8 mouse cellular contexts compared by ENCODE assay signal in the genomic region with DNA sequence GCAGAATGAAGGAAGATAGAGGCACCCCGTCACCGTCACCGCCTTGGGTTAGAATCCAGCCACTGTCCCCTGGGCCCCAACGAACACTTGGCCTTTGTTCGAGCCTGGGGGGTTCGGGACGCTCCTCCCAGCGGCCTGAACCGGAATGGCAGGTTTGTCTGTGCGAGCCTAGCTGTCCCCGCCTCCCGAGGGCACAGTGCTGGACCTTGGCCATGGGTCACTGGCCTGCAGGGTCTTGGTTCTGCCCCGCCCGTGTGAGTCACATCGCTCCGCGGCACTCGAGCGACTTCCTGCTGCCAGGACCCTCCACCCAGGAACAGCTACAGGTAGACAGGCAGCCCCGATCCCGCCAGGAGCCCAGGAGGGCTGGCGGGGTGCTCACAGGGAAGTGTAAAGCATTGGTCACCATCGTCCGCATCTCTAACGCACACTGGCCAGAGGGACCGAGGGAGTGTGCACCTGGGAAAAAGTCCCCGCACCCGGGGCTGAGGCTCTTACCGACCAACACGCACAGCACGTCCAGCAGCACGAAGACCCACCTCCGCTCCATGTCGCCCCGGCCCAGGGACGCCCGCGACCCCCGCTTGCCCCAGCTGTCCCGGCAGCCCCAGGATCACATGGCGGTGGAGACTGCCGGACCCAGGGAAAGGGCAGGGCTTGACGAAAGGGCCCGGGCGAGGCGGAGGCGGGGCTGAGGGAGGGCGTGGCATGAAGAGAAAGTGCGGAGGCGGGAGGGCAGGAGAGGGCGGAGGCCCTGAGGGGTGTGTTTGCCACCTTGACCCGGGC. TPM values are rescaled to one million over a fixed set of nuclear protein-coding genes. Genes with fewer than 3 reads are reported as not detected.
DNase-seq lines count a peak whose midpoint lies in the region; ATAC-seq and TF ChIP-seq lines count a peak whose summit lies in the region.

Plpp2 (minus strand) TSS at position 671 of the 786 bp plus-strand sequence.

- WGBS in embryonic facial prominence, embryonic 15.5 days, result under 1% methylated on average over 52 of the region's 52 CpGs
- WGBS in heart, embryonic 12.5 days, result under 1% methylated on average over 48 of the region's 52 CpGs
- under 1% methylated on average over 52 of the region's 52 CpGs for WGBS in kidney, embryonic 15.5 days
- WGBS in liver, embryonic 13.5 days (ENCODE audit: insufficient replicate concordance), result under 1% methylated on average over 52 of the region's 52 CpGs
- WGBS in stomach, embryonic 14.5 days, result under 1% methylated on average over 52 of the region's 52 CpGs

- peaks cover 43% of the 10 kb centered on the region for H3K79me3 ChIP-seq in C2C12 (ENCODE audit: low read depth)

- H3K4me3 ChIP-seq in C2C12 (ENCODE audit: insufficient read depth, poor library complexity, severe bottlenecking) (peak within 1 kb of the TSS; percentile 65), myocyte (peak within 1 kb of the TSS; percentile 57)
- H3K4me3 ChIP-seq in bone marrow macrophage, adult 2 months (ENCODE audit: insufficient read depth, low read length), result peak within 1 kb of the TSS; percentile 90
- peak within 1 kb of the TSS; percentile 65 for H3K4me3 ChIP-seq in embryonic facial prominence, embryonic 15.5 days (replicated peaks)
- peak within 1 kb of the TSS; percentile 66 for H3K4me3 ChIP-seq in heart, embryonic 12.5 days
- peak within 1 kb of the TSS; percentile 70 for H3K4me3 ChIP-seq in kidney, embryonic 15.5 days (replicated peaks)
- H3K4me3 ChIP-seq in liver, embryonic 13.5 days (replicated peaks), result peak within 1 kb of the TSS; percentile 66
- H3K4me3 ChIP-seq in stomach, embryonic 14.5 days (ENCODE audit: low read depth, low read length), result peak within 1 kb of the TSS; percentile 70

- H3K9me3 ChIP-seq in embryonic facial prominence, embryonic 15.5 days (replicated peaks), result no peaks in the 10 kb centered on the region
- no peaks in the 10 kb centered on the region for H3K9me3 ChIP-seq in heart, embryonic 12.5 days (replicated peaks)
- no peaks in the 10 kb centered on the region for H3K9me3 ChIP-seq in kidney, embryonic 15.5 days (replicated peaks)
- no peaks in the 10 kb centered on the region for H3K9me3 ChIP-seq in liver, embryonic 13.5 days (replicated peaks)
- H3K9me3 ChIP-seq in stomach, embryonic 14.5 days (ENCODE audit: control insufficient read depth, low read depth, low read length), result no peaks in the 10 kb centered on the region

- peaks cover 48% of the 10 kb centered on the region for H3K79me2 ChIP-seq in C2C12 (ENCODE audit: control insufficient read depth, insufficient read depth)
- H3K79me2 ChIP-seq in myocyte (ENCODE audit: control insufficient read depth, insufficient read depth), result peaks cover 14% of the 10 kb centered on the region

- peak within 1 kb of the TSS; percentile 98 for H3K4me2 ChIP-seq in embryonic facial prominence, embryonic 15.5 days (replicated peaks)
- peak within 1 kb of the TSS; percentile 97 for H3K4me2 ChIP-seq in heart, embryonic 12.5 days
- H3K4me2 ChIP-seq in kidney, embryonic 15.5 days, result peak within 1 kb of the TSS; percentile 77
- H3K4me2 ChIP-seq in liver, embryonic 13.5 days, result peak within 1 kb of the TSS; percentile 93
- peak within 1 kb of the TSS; percentile 90 for H3K4me2 ChIP-seq in myocyte (ENCODE audit: low read depth)
- peak within 1 kb of the TSS; percentile 90 for H3K4me2 ChIP-seq in stomach, embryonic 14.5 days (replicated peaks; ENCODE audit: low read depth, low read length)

- peak; percentile 53 for ATAC-seq in embryonic facial prominence, embryonic 15.5 days (ENCODE audit: insufficient number of reproducible peaks, low FRiP score, low TSS enrichment, low read depth)
- ATAC-seq in heart, embryonic 12.5 days (ENCODE audit: insufficient number of reproducible peaks, low FRiP score), result peak; percentile 72
- peak; percentile 86 for ATAC-seq in kidney, embryonic 15.5 days (replicated peaks; ENCODE audit: low FRiP score)
- peak; percentile 84 for ATAC-seq in liver, embryonic 13.5 days (ENCODE audit: low read depth)
- ATAC-seq in stomach, embryonic 14.5 days (ENCODE audit: insufficient number of reproducible peaks, insufficient read depth, low FRiP score, low read depth), result peak; percentile 82

- no peaks in the 10 kb centered on the region for H3K27me3 ChIP-seq in C2C12 (ENCODE audit: control insufficient read depth, insufficient read depth, insufficient read length)
- no peaks in the 10 kb centered on the region for H3K27me3 ChIP-seq in embryonic facial prominence, embryonic 15.5 days
- H3K27me3 ChIP-seq in heart, embryonic 12.5 days (replicated peaks), result 0 out of 2 replicates have a peak, but pooled peaks cover 7% of the 10 kb centered on the region
- no peaks in the 10 kb centered on the region for H3K27me3 ChIP-seq in kidney, embryonic 15.5 days
- H3K27me3 ChIP-seq in liver, embryonic 13.5 days, result peaks cover 5% of the 10 kb centered on the region; the same call in 1 of the 2 replicates
- H3K27me3 ChIP-seq in myocyte (ENCODE audit: control insufficient read depth, insufficient read depth, insufficient read length), result no peaks in the 10 kb centered on the region
- no peaks in the 10 kb centered on the region for H3K27me3 ChIP-seq in stomach, embryonic 14.5 days (ENCODE audit: control insufficient read depth, insufficient read depth, low read length)

- DNase-seq in liver, embryonic 13.5 days, result peak; percentile 77

- peak; percentile 78 for TF ChIP-seq CTCF in C2C12 (IDR thresholded peaks at IDR 0.05; ENCODE audit: control insufficient read depth, insufficient read depth, insufficient read length)
- TF ChIP-seq CTCF in bone marrow macrophage, adult 2 months (IDR thresholded peaks at IDR 0.05; ENCODE audit: low read depth, low read length), result no peak; the same call in none of the 2 replicates

- H3K4me1 ChIP-seq in bone marrow macrophage, adult 2 months (ENCODE audit: control insufficient read depth, insufficient read depth, low read length), result peaks cover 20% of the 10 kb centered on the region
- H3K4me1 ChIP-seq in embryonic facial prominence, embryonic 15.5 days, result peaks cover 19% of the 10 kb centered on the region
- H3K4me1 ChIP-seq in heart, embryonic 12.5 days (replicated peaks), result peaks cover 8% of the 10 kb centered on the region; the same call in 1 of the 2 replicates
- peaks cover 19% of the 10 kb centered on the region for H3K4me1 ChIP-seq in kidney, embryonic 15.5 days
- H3K4me1 ChIP-seq in liver, embryonic 13.5 days (replicated peaks), result peaks cover 26% of the 10 kb centered on the region
- H3K4me1 ChIP-seq in stomach, embryonic 14.5 days (ENCODE audit: control insufficient read depth, insufficient read depth, low read length), result 0 out of 2 replicates have a peak, but pooled peaks cover 4% of the 10 kb centered on the region

- H3K9ac ChIP-seq in embryonic facial prominence, embryonic 15.5 days, result peak within 1 kb of the TSS; percentile 63
- H3K9ac ChIP-seq in heart, embryonic 12.5 days, result peak within 1 kb of the TSS; percentile 74
- H3K9ac ChIP-seq in kidney, embryonic 15.5 days, result peak within 1 kb of the TSS; percentile 68
- H3K9ac ChIP-seq in liver, embryonic 13.5 days, result peak within 1 kb of the TSS; percentile 75
- peak within 1 kb of the TSS; percentile 55 for H3K9ac ChIP-seq in stomach, embryonic 14.5 days (replicated peaks; ENCODE audit: low read depth, low read length)

- peaks cover 40% of the 10 kb centered on the region for H3K36me3 ChIP-seq in C2C12 (ENCODE audit: control insufficient read depth, insufficient read depth)
- peaks cover 6% of the 10 kb centered on the region for H3K36me3 ChIP-seq in embryonic facial prominence, embryonic 15.5 days
- peaks cover 4% of the 10 kb centered on the region; the same call in 1 of the 2 replicates for H3K36me3 ChIP-seq in heart, embryonic 12.5 days
- peaks cover 17% of the 10 kb centered on the region for H3K36me3 ChIP-seq in kidney, embryonic 15.5 days
- peaks cover 11% of the 10 kb centered on the region for H3K36me3 ChIP-seq in liver, embryonic 13.5 days
- H3K36me3 ChIP-seq in myocyte (ENCODE audit: control insufficient read depth, insufficient read depth), result no peaks in the 10 kb centered on the region
- H3K36me3 ChIP-seq in stomach, embryonic 14.5 days (ENCODE audit: control insufficient read depth, insufficient read depth, low read length), result 0 out of 2 replicates have a peak, but pooled peaks cover 4% of the 10 kb centered on the region

- TF ChIP-seq POLR2A in bone marrow macrophage, adult 2 months (IDR thresholded peaks at IDR 0.05; ENCODE audit: borderline replicate concordance, low read depth, low read length), result no peak
- peak; percentile 80 for TF ChIP-seq POLR2A in myocyte (IDR thresholded peaks at IDR 0.05; ENCODE audit: insufficient read length, low read depth)

- peak within 1 kb of the TSS; percentile 3; the same call in 1 of the 2 replicates for H3K27ac ChIP-seq in bone marrow macrophage, adult 2 months (ENCODE audit: insufficient read depth, low read depth, low read length)
- H3K27ac ChIP-seq in embryonic facial prominence, embryonic 15.5 days (replicated peaks), result peak within 1 kb of the TSS; percentile 36; the same call in 1 of the 2 replicates
- no peak within 1 kb of the TSS for H3K27ac ChIP-seq in heart, embryonic 12.5 days (ENCODE audit: poor library complexity, severe bottlenecking)
- H3K27ac ChIP-seq in kidney, embryonic 15.5 days, result peak within 1 kb of the TSS; percentile 84
- peak within 1 kb of the TSS; percentile 58 for H3K27ac ChIP-seq in liver, embryonic 13.5 days
- H3K27ac ChIP-seq in stomach, embryonic 14.5 days (ENCODE audit: low read length), result peak within 1 kb of the TSS; percentile 69

- H3ac ChIP-seq in C2C12 (ENCODE audit: control insufficient read depth, insufficient read length, low read depth), result peak within 1 kb of the TSS; percentile 82
- H3ac ChIP-seq in myocyte (ENCODE audit: control insufficient read depth, insufficient read length), result peak within 1 kb of the TSS; percentile 9

TF ChIP-seq in C2C12, 6 proteins besides CTCF, POLR2A, EP300 and RAD21 (continues in another document):
- TF ChIP-seq FOSL1 (IDR thresholded peaks at IDR 0.05; ENCODE audit: insufficient read depth, low read length, poor library complexity, severe bottlenecking) (no peak), USF1 (IDR thresholded peaks at IDR 0.05; ENCODE audit: low read depth) (no peak)

TF ChIP-seq in myocyte, 11 proteins besides CTCF, POLR2A, EP300 and RAD21 (continues in another document):
- TF ChIP-seq USF1 (IDR thresholded peaks at IDR 0.05; ENCODE audit: low read depth) (peak; percentile 23), MYOG (IDR thresholded peaks at IDR 0.05; ENCODE audit: control insufficient read depth in 1 of 3, insufficient read depth in 1 of 3, insufficient read length in 2 of 3, low read depth in 2 of 3) (peak in 2 of 3 experiments; percentile 16 to 34)

RNA-seq across cellular contexts. Expression of gene Plpp2, which starts in this region (rescaled TPM):
- 166 TPM for polyA plus RNA-seq in C2C12 (2012; fragmentation: generic; extraction: Trizol)
- 16.9 and 21.1 TPM in 2 replicates for polyA plus RNA-seq in bone marrow macrophage, adult 2 months (2012; ENCODE audit: insufficient read depth, insufficient read length, missing spikeins)
- 25.3 and 25.9 TPM in 2 replicates for polyA plus RNA-seq in embryonic facial prominence, embryonic 15.5 days (2015; fragmentation: Nextera tagmentation; extraction: Ambion mirVana)
- 12.0 and 12.3 TPM in 2 replicates for polyA plus RNA-seq in heart, embryonic 12.5 days (2016; fragmentation: Nextera tagmentation; extraction: Ambion mirVana)
- polyA plus RNA-seq in kidney, embryonic 15.5 days (2015; fragmentation: Nextera tagmentation; extraction: Ambion mirVana), result 42.0 and 45.7 TPM in 2 replicates
- polyA plus RNA-seq in liver, embryonic 13.5 days (2015; fragmentation: Nextera tagmentation; extraction: Ambion mirVana), result 19.9 and 20.0 TPM in 2 replicates
- polyA plus RNA-seq in myocyte (2012; fragmentation: generic; extraction: Trizol), result 68.7 TPM
- polyA plus RNA-seq in stomach, embryonic 14.5 days (2014; fragmentation: Nextera tagmentation; extraction: Ambion mirVana), result 58.5 and 61.4 TPM in 2 replicates
